Mouse (Mus musculus): ENCODE measurements at regions not wholly inside any gene's neighbourhood (a gene's known extent, or its start where the extent isn't known, plus 50 kb on each side); places are given as distances from the start of the nearest gene placed in this dataset.

- Histone ChIP-seq H3K36me3 (ENCODE audit: control insufficient read depth, insufficient read depth, low read length) (no peaks in the 10 kb centered on the region), H3K9ac (replicated peaks; ENCODE audit: low read length) (no peak overlapping the region), H3K9me3 (ENCODE audit: control insufficient read depth, low read length) (no peaks in the 10 kb centered on the region), H3K27ac (replicated peaks; ENCODE audit: low read depth, low read length) (no peak overlapping the region), H3K27me3 (ENCODE audit: control insufficient read depth, insufficient read depth, low read length) (no peaks in the 10 kb centered on the region), H3K4me2 (ENCODE audit: low read length) (no peak overlapping the region), H3K4me1 (ENCODE audit: control insufficient read depth, insufficient read depth, low read length) (no peaks in the 10 kb centered on the region), H3K4me3 (replicated peaks; ENCODE audit: low read depth, low read length) (no peak overlapping the region)
- no peak for ATAC-seq (ENCODE audit: low FRiP score, low TSS enrichment)
- no peak for DNase-seq
- WGBS = 85% methylated on average over 7 of the region's 7 CpGs
Measured at GRCm38 (mm10) chr4:105526755-105527154, 262.9 kb upstream of the Gm12728 start.

- Histone ChIP-seq H3K27ac (replicated peaks; ENCODE audit: low read depth, low read length) (no peak overlapping the region), H3K36me3 (ENCODE audit: control insufficient read depth, insufficient read depth, low read length) (no peaks in the 10 kb centered on the region), H3K9me3 (ENCODE audit: control insufficient read depth, low read length) (no peaks in the 10 kb centered on the region), H3K4me1 (ENCODE audit: control insufficient read depth, insufficient read depth, low read length) (no peaks in the 10 kb centered on the region), H3K4me2 (ENCODE audit: low read length) (no peak overlapping the region), H3K27me3 (ENCODE audit: control insufficient read depth, insufficient read depth, low read length) (no peaks in the 10 kb centered on the region), H3K4me3 (replicated peaks; ENCODE audit: low read depth, low read length) (no peak overlapping the region), H3K9ac (replicated peaks; ENCODE audit: low read length) (no peak overlapping the region)
- whole genome bisulfite sequencing = 89% methylated on average over 3 of the region's 3 CpGs
- ATAC-seq (ENCODE audit: low FRiP score, low TSS enrichment) (no peak), DNase-seq (no peak)
Measured at GRCm38 (mm10) chr4:105527316-105527715, 262.4 kb upstream of the Gm12728 start.

DNA sequence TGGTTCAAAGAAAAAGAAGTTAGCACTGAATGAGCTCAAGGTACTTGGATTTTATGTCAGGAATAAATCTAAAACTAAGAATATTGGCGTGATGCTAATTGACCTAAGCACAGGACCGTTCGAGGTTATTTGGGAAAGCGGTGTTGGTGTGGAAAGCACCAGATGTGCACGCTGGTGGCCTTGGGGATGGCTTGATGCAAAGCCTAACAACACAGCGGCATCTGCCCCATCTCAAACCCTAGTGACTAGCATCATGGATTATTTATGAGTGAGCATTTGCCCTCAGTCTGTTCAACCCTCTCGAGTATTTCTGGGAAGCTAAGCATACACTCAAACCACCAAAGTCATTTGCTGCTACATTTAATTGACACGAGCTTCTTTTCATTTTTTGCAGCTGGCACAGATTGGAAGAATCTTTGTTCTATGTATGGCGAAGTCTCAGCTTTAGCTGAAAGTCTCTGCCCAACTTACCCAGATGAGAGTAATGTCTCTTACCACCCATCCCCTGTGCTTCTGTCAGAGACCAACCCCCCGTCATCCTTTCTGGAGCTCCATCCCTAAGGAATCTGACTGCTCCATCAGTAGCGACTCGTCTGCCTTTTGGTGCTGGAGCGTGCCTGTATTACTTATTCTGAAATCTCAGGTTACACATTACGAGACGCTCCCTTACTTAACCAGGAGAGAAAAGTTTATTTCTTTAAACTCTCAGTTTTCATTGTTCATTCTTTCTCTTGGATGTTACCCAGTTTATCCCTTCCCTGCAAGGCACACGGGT lies 257.8 kb upstream of the Gm12728 start:
- DNase-seq (peak; percentile 76), ATAC-seq (ENCODE audit: low FRiP score, low TSS enrichment) (peak; percentile 74)
- no peak overlapping the region for H3K9ac ChIP-seq (replicated peaks; ENCODE audit: low read length)
- H3K4me3 ChIP-seq (replicated peaks; ENCODE audit: low read depth, low read length) = no peak overlapping the region
- 44% methylated on average over 16 of the region's 16 CpGs for WGBS
- H3K27me3 ChIP-seq (ENCODE audit: control insufficient read depth, insufficient read depth, low read length) = no peaks in the 10 kb centered on the region
- peak overlapping the region; percentile 46; the same call in 1 of the 2 replicates for H3K27ac ChIP-seq (replicated peaks; ENCODE audit: low read depth, low read length)
- H3K4me2 ChIP-seq (ENCODE audit: low read length) = no peak overlapping the region; the same call in 1 of the 2 replicates
- H3K9me3 ChIP-seq (ENCODE audit: control insufficient read depth, low read length) = no peaks in the 10 kb centered on the region
- no peaks in the 10 kb centered on the region for H3K4me1 ChIP-seq (ENCODE audit: control insufficient read depth, insufficient read depth, low read length)
- no peaks in the 10 kb centered on the region for H3K36me3 ChIP-seq (ENCODE audit: control insufficient read depth, insufficient read depth, low read length)

DNA sequence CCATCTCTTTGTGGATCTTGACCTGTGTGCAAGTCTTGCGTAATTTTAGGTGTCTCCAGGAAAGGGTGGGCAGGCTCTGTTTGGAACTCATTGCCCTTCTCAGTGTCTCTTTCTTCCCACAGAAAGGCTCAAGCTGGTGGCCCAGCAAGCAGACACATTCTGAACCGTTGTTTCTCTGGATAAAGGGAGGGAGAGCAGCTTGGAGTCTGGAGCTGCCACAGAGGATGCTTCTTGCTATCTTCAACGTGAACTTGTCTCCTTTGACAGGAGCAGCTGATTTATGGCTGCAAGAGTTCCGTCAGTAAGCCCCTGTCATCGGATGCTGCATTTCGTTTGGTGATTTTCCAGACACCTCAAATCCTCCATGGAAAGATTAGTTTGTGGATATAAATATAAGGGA lies 254.2 kb upstream of the Gm12728 start:
- H3K4me1 ChIP-seq (ENCODE audit: control insufficient read depth, insufficient read depth, low read length) = no peaks in the 10 kb centered on the region
- no peaks in the 10 kb centered on the region for H3K9me3 ChIP-seq (ENCODE audit: control insufficient read depth, low read length)
- no peak overlapping the region for H3K27ac ChIP-seq (replicated peaks; ENCODE audit: low read depth, low read length)
- no peak overlapping the region for H3K4me2 ChIP-seq (ENCODE audit: low read length)
- no peaks in the 10 kb centered on the region for H3K27me3 ChIP-seq (ENCODE audit: control insufficient read depth, insufficient read depth, low read length)
- no peaks in the 10 kb centered on the region for H3K36me3 ChIP-seq (ENCODE audit: control insufficient read depth, insufficient read depth, low read length)
- no peak overlapping the region for H3K9ac ChIP-seq (replicated peaks; ENCODE audit: low read length)
- H3K4me3 ChIP-seq (replicated peaks; ENCODE audit: low read depth, low read length) = no peak overlapping the region
- no peak for DNase-seq
- 73% methylated on average over 6 of the region's 6 CpGs for WGBS
- no peak for ATAC-seq (ENCODE audit: low FRiP score, low TSS enrichment)

GRCm38 (mm10) chr4:105545486-105545885 lies 244.2 kb upstream of the Gm12728 start:
- Histone ChIP-seq H3K4me1 (ENCODE audit: control insufficient read depth, insufficient read depth, low read length) (no peaks in the 10 kb centered on the region), H3K27me3 (ENCODE audit: control insufficient read depth, insufficient read depth, low read length) (no peaks in the 10 kb centered on the region), H3K4me2 (ENCODE audit: low read length) (no peak overlapping the region), H3K9me3 (ENCODE audit: control insufficient read depth, low read length) (peaks cover 3% of the 10 kb centered on the region; the same call in 1 of the 2 replicates), H3K27ac (replicated peaks; ENCODE audit: low read depth, low read length) (no peak overlapping the region), H3K4me3 (replicated peaks; ENCODE audit: low read depth, low read length) (no peak overlapping the region), H3K36me3 (ENCODE audit: control insufficient read depth, insufficient read depth, low read length) (no peaks in the 10 kb centered on the region), H3K9ac (replicated peaks; ENCODE audit: low read length) (no peak overlapping the region)
- ATAC-seq (ENCODE audit: low FRiP score, low TSS enrichment) = no peak
- DNase-seq = no peak
- WGBS = 86% methylated on average over 2 of the region's 2 CpGs

- Histone ChIP-seq H3K27ac (replicated peaks; ENCODE audit: low read depth, low read length) (no peak overlapping the region), H3K36me3 (ENCODE audit: control insufficient read depth, insufficient read depth, low read length) (no peaks in the 10 kb centered on the region), H3K4me1 (ENCODE audit: control insufficient read depth, insufficient read depth, low read length) (no peaks in the 10 kb centered on the region), H3K9me3 (ENCODE audit: control insufficient read depth, low read length) (no peaks in the 10 kb centered on the region), H3K9ac (replicated peaks; ENCODE audit: low read length) (no peak overlapping the region), H3K4me3 (replicated peaks; ENCODE audit: low read depth, low read length) (no peak overlapping the region), H3K27me3 (ENCODE audit: control insufficient read depth, insufficient read depth, low read length) (no peaks in the 10 kb centered on the region), H3K4me2 (ENCODE audit: low read length) (no peak overlapping the region)
- DNase-seq = no peak
- ATAC-seq (ENCODE audit: low FRiP score, low TSS enrichment) = no peak
- 82% methylated on average over 7 of the region's 7 CpGs for WGBS
Measured at GRCm38 (mm10) chr4:105549744-105550440, 239.8 kb upstream of the Gm12728 start.

- Histone ChIP-seq H3K4me1 (ENCODE audit: control insufficient read depth, insufficient read depth, low read length) (no peaks in the 10 kb centered on the region), H3K27ac (replicated peaks; ENCODE audit: low read depth, low read length) (no peak overlapping the region), H3K9me3 (ENCODE audit: control insufficient read depth, low read length) (no peaks in the 10 kb centered on the region), H3K4me3 (replicated peaks; ENCODE audit: low read depth, low read length) (no peak overlapping the region), H3K4me2 (ENCODE audit: low read length) (no peak overlapping the region), H3K27me3 (ENCODE audit: control insufficient read depth, insufficient read depth, low read length) (no peaks in the 10 kb centered on the region), H3K9ac (replicated peaks; ENCODE audit: low read length) (no peak overlapping the region), H3K36me3 (ENCODE audit: control insufficient read depth, insufficient read depth, low read length) (no peaks in the 10 kb centered on the region)
- no peak for DNase-seq
- ATAC-seq (ENCODE audit: low FRiP score, low TSS enrichment) = no peak
- WGBS = 96% methylated on average over 4 of the region's 4 CpGs
Measured at GRCm38 (mm10) chr4:105551966-105552685, 237.5 kb upstream of the Gm12728 start.

- H3K4me1 ChIP-seq (ENCODE audit: control insufficient read depth, insufficient read depth, low read length) = no peaks in the 10 kb centered on the region
- H3K4me2 ChIP-seq (ENCODE audit: low read length) = no peak overlapping the region
- ATAC-seq (ENCODE audit: low FRiP score, low TSS enrichment) (no peak), DNase-seq (no peak)
- H3K9ac ChIP-seq (replicated peaks; ENCODE audit: low read length) = no peak overlapping the region
- 90% methylated on average over 8 of the region's 8 CpGs for WGBS
- H3K4me3 ChIP-seq (replicated peaks; ENCODE audit: low read depth, low read length) = no peak overlapping the region
- no peak overlapping the region for H3K27ac ChIP-seq (replicated peaks; ENCODE audit: low read depth, low read length)
- no peaks in the 10 kb centered on the region for H3K36me3 ChIP-seq (ENCODE audit: control insufficient read depth, insufficient read depth, low read length)
- no peaks in the 10 kb centered on the region for H3K27me3 ChIP-seq (ENCODE audit: control insufficient read depth, insufficient read depth, low read length)
- no peaks in the 10 kb centered on the region for H3K9me3 ChIP-seq (ENCODE audit: control insufficient read depth, low read length)
Measured at GRCm38 (mm10) chr4:105554994-105555393, 234.7 kb upstream of the Gm12728 start.

Measured in midbrain, embryonic 14.5 days (tissue).